Mouse (Mus musculus) spleen, postnatal 4 days (tissue): ENCODE results near the gene Selenos.
A peak's percentile ranks its signal among the peaks of the same experiment; 100 is the strongest.

Experiments
- DNase-seq, 2 experiments: peaks; one replicate each; pipeline ENCODE4 v3.0.0; 2022; ENCODE audit warnings: low spot score in 2 of 2

The Selenos gene

DNA sequence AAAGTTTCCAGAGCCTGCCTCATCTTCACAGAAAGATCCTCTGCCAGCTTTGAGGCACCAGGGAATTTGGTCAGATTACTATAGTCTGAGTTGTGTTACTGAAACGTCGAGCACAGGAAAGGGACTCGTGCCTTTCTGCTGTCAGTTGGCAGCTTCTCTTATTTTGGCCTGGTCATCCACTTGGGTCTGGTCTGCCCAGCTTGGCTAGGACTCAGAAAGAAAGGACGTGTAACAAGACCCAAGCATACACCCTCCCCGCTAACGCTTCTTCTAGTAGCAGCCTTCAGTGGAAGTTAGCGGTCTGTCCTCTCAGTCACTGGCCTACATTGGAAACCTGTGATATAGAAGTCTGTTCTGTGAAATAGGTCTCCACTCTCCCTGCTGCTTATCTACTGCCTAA is 5.1 kb downstream of the Selenos start:
- no peak for DNase-seq

DNA sequence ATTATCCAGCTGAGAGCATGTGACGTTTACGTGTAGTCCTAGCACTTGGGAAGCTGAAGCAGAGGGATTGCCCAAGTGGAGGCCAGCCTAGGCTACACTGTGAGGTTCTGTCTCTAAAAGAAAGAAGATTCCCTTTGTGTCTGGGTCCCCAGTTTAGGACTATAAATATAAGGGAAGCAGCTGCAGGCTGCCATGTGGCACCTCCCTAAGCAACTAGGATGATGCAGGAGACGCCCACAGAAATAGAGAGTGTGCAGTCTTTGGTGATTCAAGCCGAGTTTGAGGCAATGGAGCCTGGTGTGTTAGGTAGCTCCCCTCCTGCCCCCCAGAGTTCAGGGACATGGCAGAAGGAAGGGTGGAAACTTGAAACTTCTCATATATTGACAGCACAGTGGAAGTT is 8.2 kb downstream of the Selenos start:
- no peak for DNase-seq

DNA sequence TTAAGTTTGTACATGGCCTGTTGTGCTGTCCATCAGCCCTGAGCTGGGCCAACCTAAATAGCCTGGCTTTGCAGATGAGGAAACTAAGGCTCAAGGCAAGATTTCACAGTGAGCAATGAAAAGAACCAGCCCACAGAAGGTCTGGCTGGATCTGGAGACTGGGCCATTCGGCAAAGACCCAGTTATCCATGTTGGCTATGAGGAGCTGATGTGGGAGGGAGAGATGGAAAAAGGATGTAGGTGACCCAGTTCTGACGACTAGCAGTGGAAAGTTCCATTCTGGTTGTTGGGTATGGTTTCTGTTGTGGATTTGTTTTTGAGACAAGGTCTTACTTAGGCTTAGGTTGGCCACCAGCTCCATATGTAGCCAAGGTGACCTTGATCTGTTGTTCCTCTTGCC is 8.6 kb downstream of the Selenos start:
- no peak for DNase-seq

DNA sequence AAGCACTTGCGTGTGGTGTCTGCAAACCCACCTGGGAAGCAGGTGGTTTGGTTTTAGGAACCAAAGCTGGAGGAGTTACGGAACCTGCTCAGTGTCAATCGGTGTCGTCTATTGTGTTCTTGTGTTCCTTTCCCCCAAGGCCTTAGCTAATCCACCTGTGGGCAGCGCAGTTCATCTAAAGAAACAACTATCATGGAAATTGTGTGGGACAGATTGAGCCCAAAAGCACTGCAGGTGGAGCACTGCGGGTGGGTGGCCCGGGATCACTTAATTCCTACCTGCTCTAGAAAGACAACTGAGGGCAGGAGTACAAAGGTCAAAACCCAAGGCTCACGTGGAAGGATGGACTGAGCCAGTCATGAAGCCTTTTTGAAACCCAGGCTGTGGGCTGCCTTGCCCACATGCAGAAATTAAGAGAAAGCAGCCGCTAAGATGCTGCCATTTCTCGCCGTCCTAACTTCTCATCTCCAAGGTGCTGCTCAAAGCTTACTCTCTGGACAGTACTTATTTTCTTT is 11.3 kb downstream of the Selenos start:
- no peak for DNase-seq

DNA sequence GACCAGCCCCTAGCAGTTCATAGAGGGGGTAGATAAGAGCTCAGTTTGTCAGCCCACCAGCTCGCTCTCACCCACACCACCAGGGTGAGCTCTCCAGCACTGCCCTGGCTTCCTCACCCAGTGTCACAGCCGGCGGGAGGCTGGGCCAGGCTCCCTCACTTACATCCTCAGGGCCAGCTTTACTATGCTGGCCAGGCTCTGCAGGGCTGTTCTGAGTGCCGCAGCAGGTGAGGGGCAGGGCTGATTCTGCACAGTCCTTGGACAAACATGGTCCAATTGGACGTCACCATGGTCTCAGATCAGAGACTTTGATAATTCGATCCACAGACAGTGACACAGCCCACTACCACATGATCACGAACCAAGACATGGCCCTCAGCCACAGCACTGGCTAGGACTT is 12.1 kb downstream of the Selenos start:
- DNase-seq = no peak

DNA sequence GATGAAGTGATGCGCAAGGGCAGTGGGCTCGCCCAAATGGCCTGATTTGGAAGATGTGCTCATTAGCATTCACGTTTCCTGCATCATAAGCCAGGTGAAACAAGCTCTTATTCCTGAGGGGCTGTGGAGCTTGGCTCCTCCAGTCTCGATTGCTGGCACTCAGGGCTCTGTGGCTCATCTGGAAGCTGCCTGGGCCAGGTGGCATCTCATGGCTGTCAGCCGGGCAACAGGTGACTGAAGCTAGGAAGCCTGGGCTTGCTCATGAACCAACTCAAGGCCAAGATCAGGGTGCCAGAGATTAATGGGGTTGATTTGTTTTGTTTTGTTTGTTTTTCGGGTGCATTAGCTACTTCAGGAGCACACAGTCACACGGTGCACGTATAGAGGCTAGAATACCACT is 13.2 kb downstream of the Selenos start:
- no peak for DNase-seq

DNA sequence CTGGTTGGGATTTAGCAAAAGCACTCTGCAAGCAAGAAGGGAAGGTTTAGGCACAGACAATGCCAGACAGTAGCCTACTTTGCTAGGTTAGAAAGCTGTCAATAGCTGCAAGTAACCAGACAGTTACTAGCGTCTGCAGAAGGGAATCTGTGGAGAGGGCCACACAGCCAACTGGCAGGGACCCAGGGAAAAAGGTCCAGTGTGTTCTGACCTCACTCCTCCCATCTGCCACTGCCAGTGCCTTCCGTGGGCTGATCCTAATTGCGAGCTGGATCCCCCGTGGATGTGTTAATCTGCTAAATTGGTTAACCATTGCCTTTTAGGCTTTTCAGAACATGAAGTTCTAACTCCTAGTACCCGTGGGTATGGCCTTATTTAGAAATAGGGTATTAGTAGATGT is 14.7 kb downstream of the Selenos start:
- DNase-seq = no peak

DNA sequence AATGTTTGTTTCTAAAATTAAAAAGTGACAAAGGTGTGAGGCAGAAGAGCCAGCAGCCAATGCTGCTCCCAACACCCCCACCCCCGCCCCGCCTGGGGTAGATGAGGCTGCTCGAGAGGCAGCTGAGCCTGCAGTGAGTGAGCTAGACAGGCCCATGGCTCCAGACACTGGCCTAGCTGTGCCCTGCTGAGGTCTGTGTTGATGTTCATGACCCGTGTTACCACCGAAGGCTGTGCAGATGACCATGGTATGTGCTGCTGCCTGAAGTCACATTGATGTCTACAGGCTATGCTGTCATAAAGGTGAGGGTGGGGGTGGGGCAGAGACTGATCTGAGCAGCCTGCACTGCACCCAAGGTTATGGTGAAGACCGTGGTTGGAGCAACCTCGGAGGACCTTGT is 19.4 kb downstream of the Selenos start:
- no peak for DNase-seq

DNA sequence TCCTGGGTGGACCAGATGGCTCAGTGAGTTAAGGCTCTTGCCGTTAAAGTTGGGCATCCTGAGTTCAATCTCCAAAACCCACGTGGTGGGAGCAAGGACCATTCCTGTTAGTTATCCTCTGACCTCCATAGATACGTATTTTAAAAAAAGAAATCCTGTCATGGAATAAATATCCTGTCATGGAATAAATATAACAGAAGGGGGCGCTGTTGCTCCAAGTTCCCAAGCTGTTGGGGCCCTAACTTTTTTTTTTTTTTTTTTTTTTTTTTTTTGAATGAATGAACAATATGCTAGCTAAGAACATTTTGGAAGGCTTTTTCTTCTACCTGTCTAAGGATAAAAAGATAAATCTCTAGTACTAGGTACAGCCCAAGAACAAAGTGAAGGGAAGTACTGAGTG is 22.4 kb downstream of the Selenos start:
- no peak for DNase-seq

DNA sequence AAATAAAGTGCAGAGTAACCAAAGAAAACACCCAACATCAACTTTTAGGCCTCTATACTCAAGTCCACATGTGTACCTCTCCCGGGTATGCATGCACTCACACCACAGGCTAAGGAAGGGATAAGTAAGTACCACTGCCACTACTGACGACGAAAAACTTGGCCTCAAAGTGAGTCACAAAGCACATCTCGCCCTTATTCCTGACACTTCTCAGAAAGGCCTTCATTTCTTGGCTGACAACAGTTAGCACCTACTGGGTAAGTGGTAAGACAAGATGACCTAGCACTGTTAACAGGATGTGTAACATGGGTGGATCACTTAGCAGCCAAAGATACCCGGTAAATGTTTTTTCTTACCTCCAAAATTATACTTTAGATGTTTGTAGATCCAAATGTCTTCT is 25.1 kb downstream of the Selenos start:
- DNase-seq = no peak

DNA sequence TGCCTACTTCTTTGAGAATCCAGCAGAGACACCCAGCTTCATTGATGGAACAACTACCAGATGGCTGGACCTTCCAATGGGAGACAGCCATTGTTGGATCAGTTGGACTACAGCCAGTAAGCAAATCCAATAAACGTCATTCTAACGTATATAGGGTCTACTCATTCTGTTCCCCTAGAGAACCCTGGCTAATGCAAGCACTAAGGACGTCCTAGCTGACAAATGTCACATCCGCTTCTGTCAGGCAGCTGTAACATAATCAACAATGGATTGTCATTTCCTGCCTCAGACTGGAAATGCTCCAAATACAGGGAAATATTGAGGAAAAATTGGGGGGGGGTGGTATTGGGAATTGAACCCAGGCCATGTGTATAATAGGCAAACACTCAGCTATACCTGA is 26.3 kb downstream of the Selenos start:
- no peak for DNase-seq

DNA sequence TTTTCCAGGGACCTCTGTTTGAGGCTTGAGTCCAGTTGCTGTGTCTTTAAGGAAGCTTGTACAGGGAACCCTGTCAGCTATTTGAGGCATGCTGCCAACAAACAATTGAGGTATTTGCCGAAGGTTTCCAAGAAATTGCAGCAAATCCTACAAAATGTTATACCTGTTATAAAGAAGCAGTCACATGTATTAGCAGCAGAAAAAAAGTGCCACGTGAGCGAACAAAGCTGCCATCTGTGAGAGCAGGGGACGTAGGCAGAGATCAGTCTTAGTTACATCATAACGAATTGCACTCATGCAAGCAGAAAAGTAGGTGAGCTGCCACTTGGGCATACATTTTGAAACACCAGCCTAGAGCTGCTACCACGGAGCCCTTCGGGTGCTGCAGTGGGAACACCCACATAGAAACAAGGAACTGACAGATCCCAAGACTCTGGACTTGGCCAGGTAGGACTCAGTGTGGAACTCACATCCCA is 27.2 kb downstream of the Selenos start:
- no peak for DNase-seq

DNA sequence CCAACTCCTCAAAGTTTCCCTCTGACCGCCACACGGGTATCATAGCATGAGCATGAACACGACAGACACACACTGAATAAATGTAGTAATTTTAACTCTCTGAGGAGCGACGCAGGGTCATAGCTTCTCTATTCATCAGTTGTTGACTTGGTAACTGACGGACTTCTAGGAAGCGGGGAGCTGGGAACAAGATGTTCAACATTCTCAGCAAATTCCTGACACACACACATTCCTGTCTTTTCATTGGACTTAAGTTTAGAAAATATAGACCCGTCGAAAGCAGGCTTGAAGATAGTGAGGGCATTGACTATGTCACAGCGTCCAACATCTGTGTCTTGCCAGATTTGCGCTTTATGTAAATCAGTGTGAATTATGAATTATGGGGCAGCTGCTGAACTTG is 27.8 kb downstream of the Selenos start:
- no peak for DNase-seq

DNA sequence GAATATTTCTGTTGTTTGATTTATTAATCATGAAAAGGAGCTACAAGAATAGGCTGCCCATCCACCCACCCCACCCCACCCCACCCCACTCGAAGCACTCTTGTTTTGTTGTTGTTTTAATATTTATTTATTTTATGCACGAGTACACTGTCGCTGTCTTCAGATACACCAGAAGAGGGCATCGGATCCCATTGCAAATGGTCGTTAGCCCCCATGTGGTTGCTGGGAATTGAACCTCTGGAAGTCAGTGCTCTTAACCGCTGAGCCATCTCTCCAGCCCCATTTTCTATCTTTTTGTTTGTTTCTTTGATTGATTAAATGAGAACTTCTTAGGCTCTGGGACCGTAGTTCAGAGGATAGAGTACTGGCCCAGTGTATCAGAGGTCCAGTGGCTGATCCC is 28.5 kb downstream of the Selenos start:
- peak in 1 of 2 experiments; percentile 38 for DNase-seq

DNA sequence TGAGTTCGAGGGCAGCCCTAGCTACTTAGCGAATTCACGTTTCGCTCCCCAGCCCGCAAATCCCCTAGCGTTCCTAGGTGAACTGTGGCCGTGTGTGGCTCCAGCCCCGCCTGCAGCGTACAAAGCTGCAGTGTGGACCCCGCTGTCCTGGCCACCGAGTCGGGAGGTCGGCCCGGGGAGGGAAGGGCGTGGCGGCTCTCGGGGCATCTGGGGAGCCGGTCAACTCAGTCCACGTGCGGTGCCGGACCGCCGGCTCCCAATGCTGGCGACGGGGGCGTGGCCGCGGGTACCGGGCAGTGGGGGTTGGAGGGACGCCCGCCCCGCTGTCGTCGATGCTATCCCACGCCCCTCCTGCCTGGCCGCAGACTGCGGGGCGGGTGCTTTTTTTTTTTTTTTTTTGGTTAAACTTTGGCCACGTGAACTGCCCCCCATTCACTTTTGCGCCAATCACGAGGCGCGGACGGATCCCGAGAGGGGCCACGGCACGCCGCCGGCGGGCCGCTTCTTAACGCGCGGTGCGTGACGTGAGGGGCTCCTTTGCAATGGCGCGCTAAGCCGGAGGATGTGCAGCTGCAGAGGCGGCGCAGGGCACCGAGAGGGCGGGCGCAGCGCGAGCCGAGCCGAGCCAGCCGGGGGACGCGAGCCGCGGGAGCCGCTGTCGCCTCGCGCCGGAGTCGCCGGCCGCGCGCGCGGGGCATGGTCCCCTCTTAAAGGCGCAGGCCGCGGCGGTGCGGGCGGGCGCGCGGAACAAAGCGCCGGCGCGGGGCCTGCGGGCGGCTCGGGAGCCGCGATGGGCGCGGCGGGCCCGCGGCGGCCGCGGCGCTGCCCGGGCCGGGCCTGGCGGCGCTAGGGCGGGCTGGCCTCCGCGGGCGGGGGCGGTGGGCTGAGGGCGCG is 29.8 kb downstream of the Selenos start, which contains the start of gene Chsy1:
Gene Chsy1 (plus strand): TSS at position 555 of the 894 bp plus-strand sequence.
- DNase-seq = peak; percentile 86 to 93

DNA sequence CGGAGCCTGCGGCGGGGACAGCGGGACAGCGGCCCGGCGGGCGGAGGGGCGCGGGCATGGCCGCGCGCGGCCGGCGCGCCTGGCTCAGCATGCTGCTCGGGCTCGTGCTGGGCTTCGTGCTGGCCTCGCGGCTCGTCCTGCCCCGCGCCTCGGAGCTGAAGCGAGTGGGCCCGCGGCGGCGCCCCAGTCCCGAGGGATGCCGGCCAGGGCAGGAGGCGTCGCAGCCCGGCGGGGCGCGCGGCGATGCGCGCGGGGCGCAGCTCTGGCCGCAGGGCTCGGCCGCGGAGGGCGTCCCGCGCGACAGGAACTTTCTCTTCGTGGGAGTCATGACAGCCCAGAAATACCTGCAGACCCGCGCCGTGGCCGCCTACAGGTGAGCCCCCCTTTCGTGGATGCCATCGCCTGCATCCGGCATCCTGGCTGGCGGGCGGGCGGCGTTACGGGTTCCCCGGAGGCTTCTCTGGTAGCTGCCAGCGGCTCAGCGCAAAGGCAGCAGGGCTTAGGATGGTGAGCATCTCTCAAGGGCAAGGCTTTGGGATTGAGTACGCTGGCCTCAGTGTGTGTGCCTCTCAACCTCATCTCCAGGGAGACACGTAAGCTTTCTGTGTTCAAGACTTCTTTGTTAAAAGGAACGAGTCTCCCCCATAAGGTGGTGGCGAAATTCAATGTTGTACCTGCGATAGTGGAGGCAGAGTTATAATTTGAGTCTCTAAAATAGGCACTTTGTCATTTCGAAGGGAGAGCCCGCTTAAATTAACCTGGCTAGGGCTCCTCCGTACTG is 30.6 kb downstream of the Selenos start:
- DNase-seq = peak; percentile 57 to 83

DNA sequence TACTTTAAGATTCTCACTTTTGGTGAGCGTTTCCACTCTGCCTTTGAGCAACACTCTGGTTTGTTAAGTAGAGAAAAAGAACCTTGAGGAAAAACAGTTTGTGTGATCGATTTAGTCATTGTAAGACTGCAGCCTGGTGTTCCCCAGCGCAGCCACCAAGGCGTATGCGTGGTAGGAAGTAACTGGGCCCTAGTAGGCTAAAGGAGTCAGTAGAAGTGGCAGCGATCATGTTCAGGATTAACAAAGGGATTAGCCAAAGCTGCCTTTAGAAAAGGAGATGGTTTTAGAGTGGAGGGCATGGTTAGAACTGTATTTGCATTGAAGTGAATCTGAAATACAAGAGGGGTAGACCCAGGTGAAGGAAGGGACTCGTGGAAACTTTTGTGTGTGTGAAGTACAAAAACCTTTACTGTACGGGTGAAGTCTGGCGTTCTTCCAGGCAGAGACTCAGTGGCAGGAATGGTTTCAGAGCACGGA is 31.2 kb downstream of the Selenos start:
- peak in 1 of 2 experiments; percentile 36 for DNase-seq

DNA sequence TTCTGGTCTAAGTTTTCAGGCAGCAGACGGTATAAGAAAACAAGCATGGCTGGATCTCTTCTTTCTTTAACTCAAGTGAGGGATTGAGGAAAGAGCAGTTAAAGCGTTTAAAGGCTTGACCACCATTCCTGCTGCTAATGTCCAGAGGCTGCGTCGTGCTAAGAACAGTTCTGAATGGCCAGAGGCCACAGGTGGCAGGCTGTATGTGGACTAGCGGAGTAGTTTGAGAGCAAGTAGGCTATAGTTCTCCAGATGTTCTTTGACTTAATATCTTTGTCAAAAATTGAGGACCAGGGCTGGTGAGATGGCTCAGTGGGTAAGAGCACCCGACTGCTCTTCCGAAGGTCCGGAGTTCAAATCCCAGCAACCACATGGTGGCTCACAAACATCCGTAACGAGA is 31.8 kb downstream of the Selenos start:
- no peak for DNase-seq

DNA sequence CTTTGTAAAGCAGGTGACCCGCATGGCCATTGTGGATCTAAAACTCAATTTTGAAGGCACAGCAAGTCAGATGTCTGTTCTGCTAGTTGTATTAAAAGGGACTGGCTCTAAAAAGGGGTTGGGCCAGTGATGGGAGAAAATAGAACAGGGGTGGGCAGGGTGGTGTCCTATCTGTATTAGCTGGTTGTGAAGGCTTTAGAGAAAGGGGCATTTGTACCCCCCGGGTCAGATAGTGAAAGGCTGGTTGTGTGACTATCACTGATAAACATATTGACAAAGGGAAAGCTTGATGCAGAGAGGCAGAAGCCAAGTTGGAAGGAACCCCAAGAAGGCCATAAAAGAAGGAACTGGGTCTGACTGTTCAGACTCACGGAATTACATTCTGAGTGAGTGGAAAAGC is 34.1 kb downstream of the Selenos start:
- DNase-seq = peak in 1 of 2 experiments; percentile 32

DNA sequence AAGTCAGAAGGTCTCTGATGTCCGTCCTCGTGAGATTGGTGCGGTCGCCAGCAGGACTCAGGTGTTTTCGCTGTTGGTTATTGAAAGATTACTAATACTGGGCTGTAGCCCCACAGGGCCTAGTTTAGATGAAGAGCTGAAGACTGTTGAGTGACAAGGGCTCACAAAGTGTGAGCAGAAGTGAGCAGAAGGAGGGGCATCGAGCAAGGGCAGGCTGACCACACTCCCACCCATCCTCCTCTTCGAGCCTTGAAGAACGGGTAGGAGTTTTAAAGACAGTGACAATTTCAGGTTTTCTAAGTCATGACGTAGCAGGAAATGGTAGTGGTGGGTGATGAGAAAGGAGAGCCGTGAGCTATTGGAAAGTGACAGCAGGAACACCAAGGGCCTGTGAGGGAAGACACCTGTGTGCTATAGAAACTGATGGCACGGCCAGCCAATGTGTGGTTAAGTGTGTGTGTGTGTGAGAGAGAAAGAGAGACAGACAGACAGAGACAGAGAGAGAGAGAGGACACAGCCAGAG is 36.4 kb downstream of the Selenos start:
- DNase-seq = no peak

DNA sequence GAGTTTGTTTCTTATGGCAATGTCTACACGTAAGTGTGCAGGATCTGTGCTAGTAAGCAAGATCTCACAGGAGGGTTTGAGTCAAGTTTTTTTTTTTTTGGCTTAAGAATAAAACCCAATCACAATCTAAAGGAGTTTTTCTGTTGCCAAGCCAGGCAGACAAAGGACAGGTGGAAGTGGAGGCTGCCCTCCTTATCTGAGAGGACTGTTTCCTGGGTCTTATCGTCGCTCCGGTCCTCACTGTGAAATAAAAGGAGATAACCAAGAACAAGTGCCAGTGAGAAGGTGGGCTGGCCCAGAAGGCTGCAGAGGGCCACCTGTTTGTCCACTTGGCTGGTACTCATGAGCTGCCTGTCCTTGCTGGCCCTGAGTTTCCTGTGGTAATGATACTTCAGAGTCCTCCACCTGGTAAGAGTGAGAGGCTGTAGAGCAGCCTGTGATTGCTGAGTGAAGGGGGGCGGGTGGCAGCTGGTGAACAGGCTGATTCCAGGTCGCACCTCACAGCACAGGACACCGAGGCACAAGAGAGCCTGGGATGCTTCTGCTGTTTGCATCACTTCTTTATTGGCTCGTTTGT is 37.5 kb downstream of the Selenos start:
- no peak for DNase-seq

DNA sequence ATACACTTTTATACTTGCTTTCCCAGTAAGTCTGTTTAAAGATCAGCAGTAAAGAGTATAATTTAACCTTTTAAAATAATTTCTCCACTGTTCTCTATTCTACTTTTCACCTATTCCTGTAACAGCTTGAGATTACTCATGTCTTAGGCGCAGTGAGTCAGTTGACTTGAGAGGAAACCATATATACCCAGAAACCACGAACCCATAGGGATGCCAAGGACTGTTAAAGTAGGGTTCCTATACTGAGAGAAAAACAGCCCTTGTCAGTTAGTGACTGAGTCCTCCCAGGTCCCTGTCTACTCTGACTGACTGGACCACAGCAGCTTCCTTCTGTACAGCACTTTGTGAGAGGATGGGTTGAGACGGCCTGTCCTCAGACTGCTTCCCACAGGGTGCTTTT is 38.6 kb downstream of the Selenos start:
- no peak for DNase-seq
